7 mouse cellular contexts compared by ENCODE assay signal in the genomic region with DNA sequence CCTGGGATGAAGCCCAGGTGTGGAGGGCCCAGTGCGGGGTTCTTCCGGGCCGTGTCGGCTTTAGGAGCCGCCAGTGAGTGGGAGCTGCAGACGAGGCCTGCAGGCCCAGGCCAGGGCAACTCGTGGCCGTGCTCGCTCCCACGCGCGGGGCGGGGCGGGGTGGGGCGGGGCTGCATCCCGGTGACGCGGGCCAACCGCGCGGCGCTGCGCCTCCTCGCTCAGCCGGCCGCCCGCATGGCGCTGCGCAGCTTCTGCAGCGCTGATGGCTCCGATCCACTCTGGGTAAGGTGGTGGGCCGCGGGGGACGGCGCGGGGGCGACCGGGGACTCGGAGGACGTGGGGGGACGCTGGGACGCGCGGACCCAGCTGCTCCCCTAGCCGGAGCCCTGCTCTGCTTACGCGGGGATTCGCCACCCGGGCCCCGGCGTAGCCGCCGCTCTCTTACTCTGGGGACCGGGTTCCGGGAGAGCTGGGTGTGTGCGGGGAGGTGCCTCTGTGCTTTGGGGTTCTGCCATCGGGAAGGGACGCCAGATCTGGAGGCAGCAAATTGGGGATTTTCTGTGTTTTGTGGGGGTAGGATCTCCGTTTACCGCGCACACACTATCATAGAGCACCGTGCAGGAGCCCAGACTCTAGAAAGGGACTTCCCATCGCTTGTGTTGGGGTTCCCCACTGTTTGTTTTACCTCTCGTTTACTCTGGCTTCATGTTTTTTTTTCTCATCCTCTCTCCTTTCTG. TPM values are rescaled to one million over a fixed set of nuclear protein-coding genes. Genes with fewer than 3 reads are reported as not detected.
DNase-seq lines count a peak whose midpoint lies in the region; ATAC-seq and TF ChIP-seq lines count a peak whose summit lies in the region.

Gene Abcc1, plus strand, starts transcription at position 197 of the 737 bp plus-strand sequence.

- peak within 1 kb of the TSS; percentile 86 for H3K9ac ChIP-seq in embryonic facial prominence, embryonic 11.5 days (replicated peaks; ENCODE audit: low read length)
- peak within 1 kb of the TSS; percentile 85 for H3K9ac ChIP-seq in limb, embryonic 13.5 days
- peak within 1 kb of the TSS; percentile 88 for H3K9ac ChIP-seq in midbrain, embryonic 15.5 days

- H3K4me3 ChIP-seq in embryonic facial prominence, embryonic 11.5 days (ENCODE audit: low read depth, low read length), result peak within 1 kb of the TSS; percentile 82
- H3K4me3 ChIP-seq in limb, embryonic 13.5 days, result peak within 1 kb of the TSS; percentile 81
- peak within 1 kb of the TSS; percentile 96 for H3K4me3 ChIP-seq in midbrain, embryonic 15.5 days
- H3K4me3 ChIP-seq in spleen, adult 2 months (ENCODE audit: extremely low read depth, insufficient read depth, insufficient read length), result peak within 1 kb of the TSS; percentile 84

- H3K36me3 ChIP-seq in embryonic facial prominence, embryonic 11.5 days (replicated peaks; ENCODE audit: control insufficient read depth, insufficient read depth, low read depth, low read length), result no peaks in the 10 kb centered on the region
- H3K36me3 ChIP-seq in limb, embryonic 13.5 days, result no peaks in the 10 kb centered on the region
- H3K36me3 ChIP-seq in midbrain, embryonic 15.5 days (replicated peaks), result no peaks in the 10 kb centered on the region
- no peaks in the 10 kb centered on the region for H3K36me3 ChIP-seq in spleen, adult 2 months (ENCODE audit: control insufficient read depth, insufficient read depth, low read length)

- under 1% methylated on average over 59 of the region's 64 CpGs for WGBS in embryonic facial prominence, embryonic 11.5 days
- under 1% methylated on average over 58 of the region's 64 CpGs for WGBS in limb, embryonic 13.5 days
- under 1% methylated on average over 56 of the region's 64 CpGs for WGBS in midbrain, embryonic 15.5 days
- 1% methylated on average over 64 of the region's 64 CpGs for WGBS in spleen, adult 2 months

- peak; percentile 95 for ATAC-seq in embryonic facial prominence, embryonic 11.5 days (replicated peaks; ENCODE audit: insufficient number of reproducible peaks, low FRiP score, low TSS enrichment, low read depth)
- peak; percentile 95 for ATAC-seq in limb, embryonic 13.5 days (ENCODE audit: low FRiP score, low read depth)
- peak; percentile 99 for ATAC-seq in midbrain, embryonic 15.5 days (replicated peaks)

- peak within 1 kb of the TSS; percentile 91 for H3K4me2 ChIP-seq in embryonic facial prominence, embryonic 11.5 days (ENCODE audit: low read depth, low read length)
- H3K4me2 ChIP-seq in limb, embryonic 13.5 days (replicated peaks), result peak within 1 kb of the TSS; percentile 85
- H3K4me2 ChIP-seq in midbrain, embryonic 15.5 days, result peak within 1 kb of the TSS; percentile 71

- no peaks in the 10 kb centered on the region for H3K27me3 ChIP-seq in embryonic facial prominence, embryonic 11.5 days (ENCODE audit: control insufficient read depth, insufficient read depth, low read length)
- no peaks in the 10 kb centered on the region for H3K27me3 ChIP-seq in limb, embryonic 13.5 days
- H3K27me3 ChIP-seq in midbrain, embryonic 15.5 days (replicated peaks), result no peaks in the 10 kb centered on the region
- no peaks in the 10 kb centered on the region for H3K27me3 ChIP-seq in spleen, adult 2 months (ENCODE audit: control insufficient read depth, insufficient read depth, low read length)

- no peak for TF ChIP-seq CTCF in spleen, adult 2 months (IDR thresholded peaks at IDR 0.05; ENCODE audit: extremely low read depth, insufficient read depth, insufficient read length, insufficient replicate concordance)

- no peaks in the 10 kb centered on the region for H3K9me3 ChIP-seq in embryonic facial prominence, embryonic 11.5 days (replicated peaks; ENCODE audit: control insufficient read depth, low read length)
- no peaks in the 10 kb centered on the region for H3K9me3 ChIP-seq in limb, embryonic 13.5 days
- no peaks in the 10 kb centered on the region for H3K9me3 ChIP-seq in midbrain, embryonic 15.5 days

- no peaks in the 10 kb centered on the region for H3K4me1 ChIP-seq in embryonic facial prominence, embryonic 11.5 days (ENCODE audit: control insufficient read depth, insufficient read depth, low read length)
- peaks cover 13% of the 10 kb centered on the region for H3K4me1 ChIP-seq in limb, embryonic 13.5 days
- peaks cover 18% of the 10 kb centered on the region for H3K4me1 ChIP-seq in midbrain, embryonic 15.5 days
- peaks cover 11% of the 10 kb centered on the region; the same call in 1 of the 2 replicates for H3K4me1 ChIP-seq in spleen, adult 2 months (ENCODE audit: control insufficient read depth, insufficient read depth, insufficient read length)

- TF ChIP-seq POLR2A in spleen, adult 2 months (IDR thresholded peaks at IDR 0.05; ENCODE audit: low read depth, low read length), result peak; percentile 32; the same call in 1 of the 2 replicates

- H3K27ac ChIP-seq in embryonic facial prominence, embryonic 11.5 days (replicated peaks; ENCODE audit: low read depth, low read length), result peak within 1 kb of the TSS; percentile 41; the same call in 1 of the 2 replicates
- H3K27ac ChIP-seq in limb, embryonic 13.5 days, result peak within 1 kb of the TSS; percentile 44; the same call in 1 of the 2 replicates
- H3K27ac ChIP-seq in midbrain, embryonic 15.5 days, result peak within 1 kb of the TSS; percentile 60
- peak within 1 kb of the TSS; percentile 47 for H3K27ac ChIP-seq in spleen, adult 2 months (ENCODE audit: insufficient read depth, low read length)

- DNase-seq in adrenal gland, postnatal 14 days, result peak; percentile 86
- DNase-seq in embryonic facial prominence, embryonic 11.5 days (ENCODE audit: low spot score), result peak; percentile 79
- peak; percentile 99 for DNase-seq in heart, adult 11 months
- peak; percentile 75 for DNase-seq in kidney, adult 18-20 months
- DNase-seq in spleen, adult 2 months (ENCODE audit: low read depth in 1 of 2, low spot score in 2 of 2), result peak in 1 of 2 experiments; percentile 49

RNA-seq across cellular contexts. Expression of gene Abcc1, which starts in this region (rescaled TPM):
- 20.6 and 24.1 TPM in 2 replicates for total RNA-seq in adrenal gland, postnatal 14 days (2021)
- 5.5 and 6.2 TPM in 2 replicates for polyA plus RNA-seq in embryonic facial prominence, embryonic 11.5 days (2014; fragmentation: Nextera tagmentation; extraction: Ambion mirVana)
- polyA plus RNA-seq in limb, embryonic 13.5 days (2015; fragmentation: Nextera tagmentation; extraction: Ambion mirVana), result 7.5 and 10.0 TPM in 2 replicates
- 9.4 and 10.6 TPM in 2 replicates for polyA plus RNA-seq in midbrain, embryonic 15.5 days (2015; fragmentation: Nextera tagmentation; extraction: Ambion mirVana)
- 30.6 and 35.6 TPM in 2 replicates for polyA plus RNA-seq in spleen, adult 2 months (2012; rRNA removed)
